ENCODE assay signal across 21 mouse cellular contexts in the genomic region with DNA sequence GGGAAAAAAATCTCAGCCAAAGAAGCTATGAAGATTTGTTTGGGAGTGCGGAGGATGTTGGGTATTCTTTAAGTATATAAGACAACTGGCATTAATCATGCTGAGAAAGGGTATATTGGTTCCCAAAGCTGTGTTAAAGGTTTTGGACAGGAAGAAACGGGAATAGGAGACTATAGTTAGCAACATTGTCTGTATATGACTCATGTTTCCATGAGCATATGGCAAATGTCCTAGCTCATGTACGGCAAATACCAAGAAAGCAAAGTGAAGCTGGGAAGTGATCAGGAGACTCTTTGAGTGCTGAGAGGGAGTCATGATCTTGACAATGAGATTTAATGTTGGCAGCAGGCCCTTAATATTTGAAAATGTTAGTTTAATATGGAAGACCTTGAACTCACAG.
"Had no signal": no experiment of that assay in that cellular context is flagged by ENCODE, and none has a peak within 500 bp of the region (broad histone marks: within the 10 kb centered on the region; RNA-seq: fewer than 3 reads in every experiment).

No protein-coding gene starts in this region.

- H3K4me1 ChIP-seq: kidney, embryonic 15.5 days; limb, embryonic 12.5 days; limb, embryonic 15.5 days; neural tube, embryonic 12.5 days; neural tube, embryonic 15.5 days had no signal

- DNase-seq: kidney, postnatal 14 days; kidney, postnatal 4 days; left cerebral cortex, postnatal 4 days; liver, postnatal 0 days; lung, embryonic 14.5 days; midbrain, embryonic 14.5 days; right cerebral cortex, adult 18-20 months; right cerebral cortex, postnatal 14 days; right cerebral cortex, postnatal 4 days; thymus, adult 2 months; thymus, postnatal 14 days; thymus, postnatal 4 days had no signal

- ATAC-seq: liver, postnatal 0 days; lung, postnatal 0 days had no signal

- H3K4me3 ChIP-seq: kidney, embryonic 15.5 days; limb, embryonic 12.5 days; limb, embryonic 15.5 days; neural tube, embryonic 12.5 days; neural tube, embryonic 15.5 days had no signal

- H3K27ac ChIP-seq: kidney, embryonic 15.5 days; limb, embryonic 12.5 days; limb, embryonic 15.5 days; liver, embryonic 14.5 days; macrophage; neural tube, embryonic 12.5 days; neural tube, embryonic 15.5 days; stomach, postnatal 0 days had no signal
